Mouse (Mus musculus) hindbrain, embryonic 11.5 days (tissue): ENCODE data around the gene Fcho1. TPM values are rescaled to one million over a fixed set of nuclear protein-coding genes. Genes with fewer than 3 reads are reported as not detected.

Experiments used
- ATAC-seq: fragments of 200-750 bp; cut with Nextera tagmentation; 2 replicates; pipeline ENCODE4 v1.8.0; 2017; ENCODE audit warnings: mild to moderate bottlenecking, moderate TSS enrichment, moderate library complexity; ENCODE audit not compliant: low FRiP score
- DNase-seq: peaks from one replicate; pipeline ENCODE4 v3.0.0-alpha.2; 2015; ENCODE audit warnings: low spot score
- H3K27ac ChIP-seq: fragments of 300-500 bp; sonication (generic); 2 replicates; pipeline ENCODE4 v1.5.1; 2014; ENCODE audit warnings: mild to moderate bottlenecking, low read depth, low read length
- H3K27me3 ChIP-seq: fragments of 300-500 bp; sonication (generic); 2 replicates; pipeline ENCODE4 v1.6.1; 2014; ENCODE audit warnings: mild to moderate bottlenecking, low read length, moderate library complexity, mixed read lengths; ENCODE audit not compliant: control insufficient read depth, insufficient read depth
- H3K36me3 ChIP-seq: fragments of 300-500 bp; sonication (generic); 2 replicates; pipeline ENCODE4 v1.6.1; 2014; ENCODE audit warnings: mild to moderate bottlenecking, low read length, moderate library complexity, mixed read lengths; ENCODE audit not compliant: control insufficient read depth, insufficient read depth
- H3K4me1 ChIP-seq: fragments of 300-500 bp; sonication (generic); replicated peaks from 2 replicates; pipeline ENCODE4 v1.6.1; 2014; ENCODE audit warnings: low read length, mixed read lengths; ENCODE audit not compliant: control insufficient read depth, insufficient read depth
- H3K4me2 ChIP-seq: fragments of 300-500 bp; sonication (generic); replicated peaks from 2 replicates; pipeline ENCODE4 v1.6.1; 2014; ENCODE audit warnings: mild to moderate bottlenecking, low read depth, low read length
- H3K4me3 ChIP-seq: fragments of 300-500 bp; sonication (generic); 2 replicates; pipeline ENCODE4 v1.5.1; 2014; ENCODE audit warnings: low read depth, low read length
- H3K9ac ChIP-seq: fragments of 300-500 bp; sonication (generic); 2 replicates; pipeline ENCODE4 v1.6.1; 2014; ENCODE audit warnings: low read depth, low read length
- H3K9me3 ChIP-seq: fragments of 300-500 bp; sonication (generic); 2 replicates; pipeline ENCODE4 v1.6.1; 2016; ENCODE audit warnings: low read length; ENCODE audit not compliant: control insufficient read depth
- WGBS: fragments of 180-500 bp; shearing (Covaris S2); extraction: QIAGEN DNeasy Blood & Tissue Kit; methylation state at CpG from one replicate; pipeline ENCODE4 v1.1.7; 2014; 5-methylcytosine and 5-hydroxymethylcytosine counted together
- polyA plus RNA-seq: library from polyadenylated mRNA; unstranded; fragments of >200 nt; fragmentation: Nextera tagmentation; extraction: Ambion mirVana; gene quantifications from 2 replicates; pipeline ENCODE4 v1.2.1, GENCODE M21; 2014

Gene Fcho1
- polyA plus RNA-seq, 1 experiment from 2014 or later = 15.0 TPM

GRCm38 (mm10) chr8:71676020-71676741, 49.3 kb downstream of the Fcho1 start, which contains the start of gene Jak3:
Gene Jak3, plus strand, starts transcription at chr8:71676296.
- peak within 1 kb of the TSS; percentile 70 for H3K9ac ChIP-seq
- DNase-seq (peak; percentile 63), ATAC-seq (0 out of 2 replicates have a peak, but pooled peaks have one; percentile 31)
- H3K27me3 ChIP-seq = peaks cover 60% of the 10 kb centered on the region
- peak within 1 kb of the TSS; percentile 85 for H3K4me2 ChIP-seq
- H3K4me3 ChIP-seq = peak within 1 kb of the TSS; percentile 42
- no peaks in the 10 kb centered on the region for H3K9me3 ChIP-seq
- WGBS = 2% methylated on average over 39 of the region's 40 CpGs
- no peaks in the 10 kb centered on the region for H3K36me3 ChIP-seq
- H3K27ac ChIP-seq = no peak within 1 kb of the TSS
- H3K4me1 ChIP-seq = no peaks in the 10 kb centered on the region; the same call in 1 of the 2 replicates

GRCm38 (mm10) chr8:71675456-71676019, 50.0 kb downstream of the Fcho1 start:
- Histone ChIP-seq H3K9ac (no peak overlapping the region), H3K27me3 (peaks cover 53% of the 10 kb centered on the region)
- WGBS = 29% methylated on average over 9 of the region's 9 CpGs

GRCm38 (mm10) chr8:71674071-71674470, 51.4 kb downstream of the Fcho1 start:
- no peak overlapping the region for H3K9ac ChIP-seq
- no peak overlapping the region for H3K4me2 ChIP-seq
- H3K9me3 ChIP-seq = no peaks in the 10 kb centered on the region
- H3K36me3 ChIP-seq = no peaks in the 10 kb centered on the region
- no peak for DNase-seq
- peaks cover 45% of the 10 kb centered on the region for H3K27me3 ChIP-seq
- WGBS = 81% methylated on average over 2 of the region's 2 CpGs
- no peak overlapping the region for H3K4me3 ChIP-seq
- no peak for ATAC-seq
- peaks cover 4% of the 10 kb centered on the region for H3K4me1 ChIP-seq
- no peak overlapping the region for H3K27ac ChIP-seq

More at GRCm38 (mm10) chr8:71675456-71676019, 50.0 kb downstream of the Fcho1 start:
- no peak overlapping the region for H3K27ac ChIP-seq
- H3K4me2 ChIP-seq = no peak overlapping the region
- no peaks in the 10 kb centered on the region for H3K9me3 ChIP-seq
- ATAC-seq (no peak), DNase-seq (no peak)
- no peak overlapping the region for H3K4me3 ChIP-seq
- no peaks in the 10 kb centered on the region; the same call in 1 of the 2 replicates for H3K4me1 ChIP-seq
- no peaks in the 10 kb centered on the region for H3K36me3 ChIP-seq

GRCm38 (mm10) chr8:71672168-71672735, 53.3 kb downstream of the Fcho1 start:
- H3K9ac ChIP-seq = peak overlapping the region; percentile 44; the same call in 1 of the 2 replicates
- ATAC-seq (no peak), DNase-seq (no peak)
- peak overlapping the region; percentile 94; the same call in 1 of the 2 replicates for H3K4me2 ChIP-seq
- peaks cover 31% of the 10 kb centered on the region for H3K27me3 ChIP-seq
- H3K9me3 ChIP-seq = no peaks in the 10 kb centered on the region
- H3K27ac ChIP-seq = no peak overlapping the region
- WGBS = 67% methylated on average over 6 of the region's 6 CpGs
- H3K36me3 ChIP-seq = no peaks in the 10 kb centered on the region
- H3K4me3 ChIP-seq = no peak overlapping the region
- peaks cover 10% of the 10 kb centered on the region for H3K4me1 ChIP-seq

- Histone ChIP-seq H3K4me2 (peak within 1 kb of the TSS; percentile 94), H3K27ac (peak within 1 kb of the TSS; percentile 76), H3K4me1 (peaks cover 11% of the 10 kb centered on the region), H3K9ac (peak within 1 kb of the TSS; percentile 57), H3K4me3 (peak within 1 kb of the TSS; percentile 77), H3K36me3 (no peaks in the 10 kb centered on the region), H3K9me3 (no peaks in the 10 kb centered on the region), H3K27me3 (peaks cover 24% of the 10 kb centered on the region)
- ATAC-seq (peak; percentile 64), DNase-seq (peak; percentile 96)
- WGBS = under 1% methylated on average over 42 of the region's 42 CpGs
Observed at GRCm38 (mm10) chr8:71671549-71671965, 54.0 kb downstream of the Fcho1 start, which contains the start of gene Unc13a. Gene Unc13a, minus strand, starts transcription at chr8:71671757.

- Histone ChIP-seq H3K4me3 (peak overlapping the region; percentile 77), H3K27ac (peak overlapping the region; percentile 76), H3K4me2 (peak overlapping the region; percentile 94), H3K9ac (peak overlapping the region; percentile 57), H3K36me3 (no peaks in the 10 kb centered on the region), H3K27me3 (peaks cover 18% of the 10 kb centered on the region), H3K9me3 (no peaks in the 10 kb centered on the region), H3K4me1 (peaks cover 11% of the 10 kb centered on the region)
- ATAC-seq (peak; percentile 66), DNase-seq (peak; percentile 85)
- WGBS = under 1% methylated on average over 53 of the region's 64 CpGs
Observed at GRCm38 (mm10) chr8:71670621-71671548, 54.6 kb downstream of the Fcho1 start.

GRCm38 (mm10) chr8:71670198-71670597, 55.3 kb downstream of the Fcho1 start:
- 24% methylated on average over 4 of the region's 12 CpGs for WGBS
- Histone ChIP-seq H3K4me2 (peak overlapping the region; percentile 94), H3K9ac (peak overlapping the region; percentile 40; the same call in 1 of the 2 replicates), H3K27me3 (peaks cover 11% of the 10 kb centered on the region), H3K36me3 (no peaks in the 10 kb centered on the region), H3K4me3 (peak overlapping the region; percentile 77), H3K27ac (peak overlapping the region; percentile 17), H3K4me1 (peaks cover 11% of the 10 kb centered on the region), H3K9me3 (no peaks in the 10 kb centered on the region)
- ATAC-seq (peak; percentile 4; the same call in 1 of the 2 replicates), DNase-seq (no peak)
